Comparison of ENCODE assay signal across 31 mouse cellular contexts in genomic region chr13:116962480-116963462, GRCm38 (mm10).
DNase-seq lines count a peak whose midpoint lies in the region; ATAC-seq and TF ChIP-seq lines count a peak whose summit lies in the region.
"Had no signal": no experiment of that assay in that cellular context is flagged by ENCODE, and none has a peak within 500 bp of the region (broad histone marks: within the 10 kb centered on the region; RNA-seq: fewer than 3 reads in every experiment).

No protein-coding gene starts in this region.

- H3K9ac ChIP-seq in kidney, postnatal 0 days (ENCODE audit: low read depth, low read length), result no peak overlapping the region
- H3K9ac ChIP-seq: embryonic facial prominence, embryonic 13.5 days; heart, embryonic 12.5 days; hindbrain, embryonic 15.5 days; liver, embryonic 14.5 days; stomach, embryonic 15.5 days had no signal

- DNase-seq in kidney, adult 2 months, result peak; percentile 46
- DNase-seq in kidney, postnatal 25 days, result no peak
- DNase-seq in kidney, postnatal 0 days (ENCODE audit: low spot score), result peak; percentile 55
- DNase-seq in kidney, postnatal 4 days, result no peak
- peak; percentile 19 for DNase-seq in NIH3T3 (ENCODE audit: low read depth)
- DNase-seq in forelimb bud, embryonic 11.5 days (ENCODE audit: low read depth, low spot score), result peak; percentile 23
- DNase-seq in Muller cell, postnatal 12 days (ENCODE audit: inconsistent ontology term), result no peak
- DNase-seq: adrenal gland, postnatal 25 days; cerebellum, adult 11-12 months; cerebellum, adult 9-11 months; embryo, embryonic 11 days; gastrocnemius, adult 2 months; gastrocnemius, postnatal 36 days; heart, adult 2 months; kidney, adult 18-20 months; layer of hippocampus, postnatal 36 days; liver; lung, adult 2 months; lung, postnatal 14 days; right cerebral cortex, postnatal 25 days; thymus, postnatal 25 days had no signal

- H3K4me2 ChIP-seq in kidney, postnatal 0 days (ENCODE audit: low read length), result peak overlapping the region; percentile 28; the same call in 1 of the 2 replicates
- H3K4me2 ChIP-seq: embryonic facial prominence, embryonic 13.5 days; heart, embryonic 12.5 days; hindbrain, embryonic 15.5 days; midbrain, embryonic 11.5 days; stomach, embryonic 15.5 days had no signal

- TF ChIP-seq CTCF in kidney, adult 2 months (conservative IDR thresholded peaks at IDR 0.05; ENCODE audit: insufficient read depth, insufficient read length, low read depth, low read length), result no peak
- no peak for TF ChIP-seq CTCF in kidney, postnatal 0 days (IDR thresholded peaks at IDR 0.05; ENCODE audit: low read depth)

- 31% methylated on average over 15 of the region's 15 CpGs for WGBS in kidney, adult 2 months
- 34% methylated on average over 15 of the region's 15 CpGs for WGBS in kidney, postnatal 0 days

- peaks cover 19% of the 10 kb centered on the region for H3K4me1 ChIP-seq in kidney, adult 2 months (ENCODE audit: control insufficient read depth, insufficient read depth, low read length)
- peaks cover 9% of the 10 kb centered on the region; the same call in 1 of the 2 replicates for H3K4me1 ChIP-seq in kidney, postnatal 0 days (replicated peaks; ENCODE audit: insufficient read depth, low read length)
- H3K4me1 ChIP-seq: heart, embryonic 12.5 days; stomach, embryonic 15.5 days had no signal

- TF ChIP-seq POLR2A in kidney, adult 2 months (IDR thresholded peaks at IDR 0.05; ENCODE audit: low read depth, low read length), result no peak

- H3K27ac ChIP-seq in kidney, adult 2 months (ENCODE audit: insufficient read depth, low read depth, low read length), result no peak overlapping the region; the same call in 1 of the 2 replicates
- H3K27ac ChIP-seq in kidney, postnatal 0 days, result peak overlapping the region; percentile 50
- H3K27ac ChIP-seq: embryonic facial prominence, embryonic 13.5 days; gastrocnemius, adult 2 months; heart, adult 2 months; hindbrain, embryonic 15.5 days; liver, embryonic 14.5 days; stomach, embryonic 15.5 days had no signal

- H3K27me3 ChIP-seq in kidney, adult 2 months (replicated peaks; ENCODE audit: control insufficient read depth, insufficient read depth, low read length), result no peaks in the 10 kb centered on the region
- no peaks in the 10 kb centered on the region for H3K27me3 ChIP-seq in kidney, postnatal 0 days (ENCODE audit: insufficient read depth, low read length)
- H3K27me3 ChIP-seq: CH12.LX; embryonic facial prominence, embryonic 13.5 days; heart, embryonic 12.5 days; hindbrain, embryonic 15.5 days; stomach, embryonic 15.5 days had no signal

- H3K9me3 ChIP-seq in kidney, postnatal 0 days (replicated peaks; ENCODE audit: low read length), result no peaks in the 10 kb centered on the region
- H3K9me3 ChIP-seq: embryonic facial prominence, embryonic 13.5 days; hindbrain, embryonic 15.5 days; stomach, embryonic 15.5 days had no signal

- H3K36me3 ChIP-seq in kidney, adult 2 months (ENCODE audit: control insufficient read depth, insufficient read depth, low read length), result no peaks in the 10 kb centered on the region
- no peaks in the 10 kb centered on the region for H3K36me3 ChIP-seq in kidney, postnatal 0 days (ENCODE audit: insufficient read depth, low read length)
- H3K36me3 ChIP-seq: embryonic facial prominence, embryonic 13.5 days; heart, embryonic 12.5 days; hindbrain, embryonic 15.5 days; stomach, embryonic 15.5 days had no signal

- no peak overlapping the region for H3K4me3 ChIP-seq in kidney, adult 2 months (ENCODE audit: insufficient read depth, low read depth, low read length)
- no peak overlapping the region for H3K4me3 ChIP-seq in kidney, postnatal 0 days (replicated peaks; ENCODE audit: low read depth, low read length)
- H3K4me3 ChIP-seq: embryonic facial prominence, embryonic 13.5 days; erythroblast, embryonic 14.5 days; gastrocnemius, adult 2 months; heart, adult 2 months; heart, embryonic 12.5 days; hindbrain, embryonic 15.5 days; stomach, embryonic 15.5 days had no signal

- ATAC-seq in kidney, postnatal 0 days (replicated peaks; ENCODE audit: low FRiP score, low read depth), result no peak; the same call in 1 of the 2 replicates
- ATAC-seq: inflammation-experienced regulatory T-cells, adult 6 months; midbrain, embryonic 16.5 days had no signal

Comparison
In these comparisons a context has a peak if more than half of its experiments do, and no peak if none do; other contexts are left out.
1. DNase-seq: peak in kidney, adult 2 months (single experiment), kidney, postnatal 0 days (single experiment), NIH3T3 (single experiment) and forelimb bud, embryonic 11.5 days (single experiment); none in kidney, postnatal 25 days (0 of 2), kidney, postnatal 4 days (0 of 2) and Muller cell, postnatal 12 days (single experiment).